Mouse (Mus musculus): ENCODE data around the gene Gm5431.
"Not testable (repeated sequence)": the region's sequence is repeated elsewhere in the genome, so short reads cannot be mapped to it uniquely, and the experiment has no call there.

Gene Gm5431

GRCm38 (mm10) chr11:48902021-48902420 lies at the start of gene Gm5431:
Gm5431 (minus strand) TSS chr11:48902214.
- DNase-seq = no peak

- not testable (repeated sequence) for DNase-seq
These were observed 44.1 kb upstream of the Gm5431 start, which contains the start of gene Psme2b for GRCm38 (mm10) chr11:48946090-48946489. Psme2b (minus strand) TSS chr11:48946190.

- not testable (repeated sequence) for DNase-seq
These were observed 37.3 kb upstream of the Gm5431 start for GRCm38 (mm10) chr11:48939286-48939685.

- DNase-seq = not testable (repeated sequence)
These were observed 33.3 kb upstream of the Gm5431 start for GRCm38 (mm10) chr11:48935291-48935690.

- not testable (repeated sequence) for DNase-seq
These were observed 31.9 kb upstream of the Gm5431 start for GRCm38 (mm10) chr11:48933923-48934322.

GRCm38 (mm10) chr11:48933422-48933821 lies 31.4 kb upstream of the Gm5431 start:
- DNase-seq = not testable (repeated sequence)

- DNase-seq = not testable (repeated sequence)
These were observed 26.1 kb upstream of the Gm5431 start for GRCm38 (mm10) chr11:48928068-48928467.

GRCm38 (mm10) chr11:48926437-48926836 lies 24.4 kb upstream of the Gm5431 start:
- DNase-seq = not testable (repeated sequence)

- not testable (repeated sequence) for DNase-seq
These were observed 21.8 kb upstream of the Gm5431 start for GRCm38 (mm10) chr11:48923818-48924217.

GRCm38 (mm10) chr11:48918380-48918779 lies 16.4 kb upstream of the Gm5431 start:
- no peak for DNase-seq

GRCm38 (mm10) chr11:48913611-48914010 lies 11.6 kb upstream of the Gm5431 start:
- no peak for DNase-seq

GRCm38 (mm10) chr11:48908459-48908858 lies 6.4 kb upstream of the Gm5431 start:
- no peak for DNase-seq

- not testable (repeated sequence) for DNase-seq
These were observed 465 bp downstream of the Gm5431 start for GRCm38 (mm10) chr11:48901567-48901930.

- DNase-seq = not testable (repeated sequence)
These were observed 1.1 kb downstream of the Gm5431 start for GRCm38 (mm10) chr11:48900654-48901566.

- no peak for DNase-seq
These were observed 3.1 kb downstream of the Gm5431 start for GRCm38 (mm10) chr11:48898812-48899431.

- DNase-seq = no peak
These were observed 25.3 kb downstream of the Gm5431 start for GRCm38 (mm10) chr11:48876680-48877079.

- not testable (repeated sequence) for DNase-seq
These were observed 26.6 kb downstream of the Gm5431 start for GRCm38 (mm10) chr11:48875343-48875837.

GRCm38 (mm10) chr11:48874465-48874864 lies 27.5 kb downstream of the Gm5431 start:
- DNase-seq = peak; percentile 63

- no peak for DNase-seq
These were observed 28.3 kb downstream of the Gm5431 start for GRCm38 (mm10) chr11:48873591-48874290.

GRCm38 (mm10) chr11:48872695-48873300 lies 29.2 kb downstream of the Gm5431 start:
- no peak for DNase-seq

GRCm38 (mm10) chr11:48871817-48872541 lies 30.0 kb downstream of the Gm5431 start:
- no peak for DNase-seq
